Mouse (Mus musculus): ENCODE results near the gene Emc9.

Emc9 gene

GRCm38 (mm10) chr14:55590748-55591330, 5.7 kb upstream of the Emc9 start, which contains the start of gene Psme2:
Gene Psme2, minus strand, starts transcription at chr14:55591113.
- peak; percentile 98 for DNase-seq (ENCODE audit: low spot score)

DNA sequence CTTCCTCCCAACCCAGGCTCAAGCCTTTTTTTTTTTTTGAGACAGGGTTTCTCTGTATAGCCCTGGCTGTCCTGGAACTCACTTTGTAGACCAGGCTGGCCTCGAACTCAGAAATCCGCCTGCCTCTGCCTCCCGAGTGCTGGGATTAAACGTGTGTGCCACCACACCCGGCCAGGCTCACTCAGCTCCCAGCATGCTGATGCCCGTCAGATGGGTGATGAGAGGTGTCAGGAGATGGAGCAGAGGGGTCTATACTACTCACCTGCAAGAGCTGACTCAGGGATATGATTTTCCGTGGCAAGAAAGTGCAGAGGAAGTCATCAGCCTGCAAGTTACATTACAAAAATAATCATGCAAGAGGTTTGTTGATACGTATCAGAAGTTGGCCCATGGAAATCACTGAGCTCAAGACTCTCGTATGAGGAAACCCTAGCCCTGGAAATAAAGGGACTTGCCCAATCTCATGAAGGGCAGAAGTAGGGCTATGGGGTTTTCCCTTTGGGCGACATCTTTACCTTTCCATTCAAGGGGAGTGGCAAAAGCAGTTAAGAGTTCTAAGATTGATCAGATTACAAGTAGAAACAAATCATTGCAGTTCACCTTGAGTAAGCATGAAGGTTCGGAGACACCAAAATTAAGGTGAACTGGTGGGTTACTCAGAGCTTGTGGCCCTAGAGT, 4.8 kb upstream of the Emc9 start:
- no peak for DNase-seq (ENCODE audit: low spot score)

DNA sequence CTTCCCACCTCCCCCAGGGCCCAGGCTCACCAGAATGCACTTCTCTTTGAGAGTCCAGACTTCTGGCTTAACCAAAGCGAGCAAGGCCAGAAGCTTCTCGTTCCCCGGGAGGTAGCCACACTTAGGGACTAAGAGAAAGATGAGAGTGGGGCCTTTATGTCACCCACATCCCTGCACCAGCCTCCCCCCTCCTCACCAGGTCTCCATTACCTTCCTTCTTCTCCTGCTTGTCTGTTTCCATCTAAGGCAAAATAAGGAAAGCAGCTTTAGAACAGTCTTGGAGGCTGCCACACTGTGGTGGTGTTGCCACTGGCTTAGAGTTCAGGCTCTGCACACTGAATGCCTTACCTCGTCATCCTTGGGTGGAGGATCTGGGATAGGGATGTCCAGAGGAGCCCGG, 4.2 kb upstream of the Emc9 start:
- no peak for DNase-seq (ENCODE audit: low spot score)

- DNase-seq (ENCODE audit: low spot score): no peak
These were observed 1.0 kb upstream of the Emc9 start for GRCm38 (mm10) chr14:55586149-55586548.

- no peak for DNase-seq (ENCODE audit: low spot score)
These were observed 461 bp upstream of the Emc9 start for GRCm38 (mm10) chr14:55585566-55585960.

GRCm38 (mm10) chr14:55584303-55584701, 800 bp downstream of the Emc9 start:
- no peak for DNase-seq (ENCODE audit: low spot score)

- DNase-seq (ENCODE audit: low spot score): no peak
These were observed 3.0 kb downstream of the Emc9 start for GRCm38 (mm10) chr14:55581981-55582681.

DNA sequence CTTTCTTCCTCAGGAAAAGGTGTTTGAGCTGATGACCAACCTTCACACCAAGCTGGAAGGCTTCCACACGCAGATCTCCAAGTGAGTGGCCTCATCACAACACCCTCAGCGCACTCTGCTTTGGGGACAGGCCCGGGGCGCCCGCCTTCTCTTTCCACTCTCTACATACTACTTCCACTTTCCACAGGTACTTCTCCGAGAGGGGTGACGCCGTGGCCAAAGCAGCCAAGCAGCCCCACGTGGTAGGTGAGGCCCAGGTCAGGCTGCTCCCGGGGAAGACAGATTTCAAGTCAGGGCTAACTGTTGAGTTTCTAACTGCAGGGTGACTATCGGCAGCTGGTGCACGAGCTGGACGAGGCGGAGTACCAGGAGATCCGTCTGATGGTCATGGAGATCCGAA, 4.4 kb downstream of the Emc9 start:
- no peak for DNase-seq (ENCODE audit: low spot score)

DNA sequence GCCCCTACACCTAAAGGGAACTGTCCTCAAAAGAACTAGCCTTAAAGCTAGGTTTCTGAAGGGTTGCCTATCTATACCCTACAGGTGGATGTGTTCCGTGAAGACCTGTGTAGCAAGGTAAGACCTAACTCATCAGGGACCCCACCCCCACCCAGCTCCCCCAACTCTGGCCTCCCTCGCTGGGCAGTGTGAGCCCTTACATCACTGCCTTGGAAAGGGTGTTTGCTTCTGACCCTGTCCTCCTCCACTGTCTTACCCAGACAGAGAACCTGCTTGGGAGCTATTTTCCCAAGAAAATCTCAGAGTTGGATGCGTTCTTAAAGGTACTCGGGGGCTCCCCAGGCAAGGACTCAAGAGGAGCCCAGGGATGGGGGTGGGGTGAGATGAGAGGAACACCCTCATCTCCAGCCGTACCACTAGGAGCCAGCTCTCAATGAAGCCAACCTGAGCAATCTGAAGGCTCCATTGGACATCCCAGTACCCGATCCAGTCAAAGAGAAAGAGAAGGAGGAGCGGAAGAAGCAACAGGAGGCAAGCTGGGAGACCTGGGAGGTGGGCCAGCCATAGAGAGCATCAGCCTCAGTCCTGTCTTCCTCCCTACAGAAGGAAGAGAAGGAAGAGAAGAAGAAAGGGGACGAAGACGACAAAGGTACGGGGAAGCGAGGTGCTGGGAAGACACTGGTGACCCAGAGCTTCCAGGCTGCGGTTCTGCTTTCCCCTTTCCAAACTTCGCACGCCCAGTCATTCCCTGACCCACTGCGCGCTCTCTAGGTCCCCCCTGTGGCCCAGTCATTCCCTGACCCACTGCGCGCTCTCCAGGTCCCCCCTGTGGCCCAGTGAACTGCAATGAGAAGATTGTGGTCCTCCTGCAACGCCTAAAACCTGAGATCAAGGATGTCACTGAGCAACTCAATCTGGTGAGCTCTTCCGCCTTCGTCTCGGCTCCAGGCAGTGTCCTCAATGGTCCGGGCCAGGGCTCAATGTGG, 5.3 kb downstream of the Emc9 start:
- DNase-seq (ENCODE audit: low spot score): no peak

DNA sequence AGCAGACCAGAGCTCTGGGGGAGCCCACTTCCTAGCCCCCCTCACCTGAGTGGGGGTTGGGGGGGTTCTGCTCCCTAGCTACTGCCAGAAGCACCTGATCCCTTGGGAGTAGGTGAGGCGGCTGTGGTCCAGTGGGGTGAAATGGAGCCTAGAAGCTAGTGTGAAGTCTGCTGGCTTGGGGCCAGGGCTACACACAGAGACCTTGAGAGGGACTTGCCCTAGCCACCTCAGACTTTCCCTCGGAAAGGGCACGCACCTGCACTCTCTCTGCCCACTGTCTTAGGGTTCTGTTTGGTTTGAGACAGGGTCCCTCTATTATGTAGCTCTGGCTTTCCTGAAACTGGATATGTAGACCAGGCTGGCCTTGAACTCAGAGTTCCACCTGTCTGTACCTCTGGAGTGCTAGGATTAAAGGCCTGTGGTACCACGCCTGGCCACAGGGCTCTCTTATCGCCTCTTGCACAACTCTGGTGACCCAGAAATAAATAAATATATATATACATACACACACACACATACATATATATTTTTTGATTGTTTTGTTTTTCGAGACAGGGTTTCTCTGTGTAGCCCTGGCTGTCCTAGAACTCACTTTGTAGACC, 6.3 kb downstream of the Emc9 start:
- peak; percentile 36 for DNase-seq (ENCODE audit: low spot score)

- peak; percentile 90 for DNase-seq (ENCODE audit: low spot score)
These were observed 7.0 kb downstream of the Emc9 start, which contains the start of gene Psme1 for GRCm38 (mm10) chr14:55577871-55578667. Gene Psme1, plus strand, starts transcription at chr14:55578123.

GRCm38 (mm10) chr14:55576376-55576775, 8.7 kb downstream of the Emc9 start:
- DNase-seq (ENCODE audit: low spot score): peak; percentile 55

GRCm38 (mm10) chr14:55575711-55576110, 9.4 kb downstream of the Emc9 start:
- DNase-seq (ENCODE audit: low spot score): no peak

DNA sequence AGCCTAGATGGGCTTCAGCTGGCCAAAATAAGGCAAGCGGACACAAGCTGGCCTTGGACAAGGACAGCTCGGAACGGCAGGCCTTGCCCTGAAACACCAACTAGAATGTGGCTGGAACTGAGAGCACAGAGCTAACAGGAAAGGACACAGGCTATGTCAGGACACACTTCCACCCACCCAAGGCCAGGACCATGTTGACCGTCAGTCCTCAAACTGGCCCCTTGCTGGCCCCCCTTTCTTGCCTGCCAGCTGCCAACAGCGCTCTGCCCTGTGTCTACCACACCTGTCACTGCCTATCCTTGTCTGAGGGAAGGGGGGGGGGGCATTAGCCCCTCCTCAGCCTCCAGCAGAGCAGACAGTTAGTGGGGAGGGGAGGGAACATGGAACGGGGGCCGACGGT, 9.8 kb downstream of the Emc9 start, which contains the start of gene Fitm1:
Gene Fitm1 (plus strand): TSS at position 316 of the 400 bp plus-strand sequence.
- no peak for DNase-seq (ENCODE audit: low spot score)

DNA sequence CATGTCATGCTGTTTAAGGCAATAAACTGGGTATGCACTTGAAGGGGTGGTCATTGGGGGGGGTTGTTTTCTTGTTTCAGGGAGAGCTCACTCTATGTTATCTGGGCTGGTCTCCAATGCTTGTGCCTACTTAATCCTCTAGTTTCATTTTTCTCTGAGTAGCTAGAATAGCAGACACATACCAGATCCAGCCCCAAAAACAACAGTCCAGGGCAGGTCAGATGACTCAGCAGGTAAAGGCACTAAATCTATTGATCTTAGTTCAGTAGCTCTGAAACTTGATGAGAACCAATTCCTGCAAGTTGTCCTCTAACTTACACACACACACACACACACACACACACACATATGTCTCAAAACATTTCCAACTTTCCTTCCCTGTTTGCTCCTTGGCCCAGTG, 13.3 kb downstream of the Emc9 start:
- DNase-seq (ENCODE audit: low spot score): no peak

GRCm38 (mm10) chr14:55570588-55570987, 14.5 kb downstream of the Emc9 start:
- no peak for DNase-seq (ENCODE audit: low spot score)

- DNase-seq (ENCODE audit: low spot score): no peak
These were observed 17.6 kb downstream of the Emc9 start for GRCm38 (mm10) chr14:55567496-55567895.

GRCm38 (mm10) chr14:55565748-55566147, 19.4 kb downstream of the Emc9 start:
- DNase-seq (ENCODE audit: low spot score): no peak

GRCm38 (mm10) chr14:55563249-55563648, 21.9 kb downstream of the Emc9 start:
- no peak for DNase-seq (ENCODE audit: low spot score)

DNA sequence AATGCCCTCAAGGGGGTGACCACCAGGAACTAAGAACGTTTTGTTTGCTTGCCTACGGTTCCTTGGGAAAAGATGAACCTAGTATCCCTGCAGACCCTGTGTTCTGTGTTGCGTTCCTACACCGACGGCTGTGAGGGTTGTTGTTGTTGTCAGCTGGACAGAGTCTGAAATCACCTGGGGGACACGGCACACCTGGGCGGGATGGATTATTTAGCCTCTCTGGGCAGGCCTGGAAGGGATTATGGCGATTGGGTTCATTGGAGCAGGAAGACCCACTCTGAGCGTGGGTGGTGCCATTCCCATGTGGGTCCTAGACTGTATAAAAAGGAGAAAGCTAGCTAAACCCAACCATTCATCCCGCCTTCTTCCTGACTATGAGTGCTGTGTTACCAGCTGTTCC, 23.2 kb downstream of the Emc9 start:
- no peak for DNase-seq (ENCODE audit: low spot score)
